ENCODE assay signal across 7 mouse cellular contexts in genomic region chr13:83739541-83740061, GRCm38 (mm10).
DNase-seq lines count a peak whose midpoint lies in the region; ATAC-seq and TF ChIP-seq lines count a peak whose summit lies in the region.

No protein-coding gene starts in this region.

- H3K36me3 ChIP-seq in forebrain, postnatal 0 days (ENCODE audit: insufficient read depth): peaks cover 21% of the 10 kb centered on the region
- peaks cover 21% of the 10 kb centered on the region for H3K36me3 ChIP-seq in neural tube, embryonic 12.5 days

- H3K4me3 ChIP-seq in bone marrow macrophage, adult 2 months (ENCODE audit: insufficient read depth, low read length): peak overlapping the region; percentile 49
- peak overlapping the region; percentile 48 for H3K4me3 ChIP-seq in forebrain, postnatal 0 days (ENCODE audit: low read depth, low read length)
- peak overlapping the region; percentile 52 for H3K4me3 ChIP-seq in neural tube, embryonic 12.5 days

- TF ChIP-seq POLR2A in bone marrow macrophage, adult 2 months (IDR thresholded peaks at IDR 0.05; ENCODE audit: borderline replicate concordance, low read depth, low read length): no peak

- H3K4me2 ChIP-seq in forebrain, postnatal 0 days (ENCODE audit: low read depth): peak overlapping the region; percentile 71
- peak overlapping the region; percentile 78 for H3K4me2 ChIP-seq in neural tube, embryonic 12.5 days (replicated peaks)

- ATAC-seq in forebrain, postnatal 0 days: peak; percentile 74
- ATAC-seq in neural tube, embryonic 12.5 days (ENCODE audit: low FRiP score, low read depth): peak; percentile 70

- peak overlapping the region; percentile 100 for H3K9ac ChIP-seq in forebrain, postnatal 0 days
- peak overlapping the region; percentile 95 for H3K9ac ChIP-seq in neural tube, embryonic 12.5 days

- 2% methylated on average over 15 of the region's 15 CpGs for WGBS in forebrain, postnatal 0 days
- WGBS in neural tube, embryonic 12.5 days: under 1% methylated on average over 15 of the region's 15 CpGs

- no peak for TF ChIP-seq CTCF in bone marrow macrophage, adult 2 months (IDR thresholded peaks at IDR 0.05; ENCODE audit: low read depth, low read length)
- TF ChIP-seq CTCF in forebrain, postnatal 0 days (IDR thresholded peaks at IDR 0.05; ENCODE audit: low read depth): no peak

- H3K9me3 ChIP-seq in forebrain, postnatal 0 days (ENCODE audit: low read length): no peaks in the 10 kb centered on the region
- no peaks in the 10 kb centered on the region for H3K9me3 ChIP-seq in neural tube, embryonic 12.5 days

- DNase-seq in cerebellum, adult 11 months: peak; percentile 36
- DNase-seq in forebrain, postnatal 0 days: peak; percentile 89
- peak; percentile 83 to 92 for DNase-seq in layer of hippocampus, postnatal 14 days (ENCODE audit: low spot score in 2 of 2)
- DNase-seq in adrenal gland, postnatal 14 days: no peak
- DNase-seq in spleen, adult 12 weeks (ENCODE audit: low spot score): no peak

- H3K4me1 ChIP-seq in bone marrow macrophage, adult 2 months (ENCODE audit: control insufficient read depth, insufficient read depth, low read length): no peaks in the 10 kb centered on the region
- no peaks in the 10 kb centered on the region for H3K4me1 ChIP-seq in forebrain, postnatal 0 days (ENCODE audit: insufficient read depth)
- H3K4me1 ChIP-seq in neural tube, embryonic 12.5 days: 0 out of 2 replicates have a peak, but pooled peaks cover 3% of the 10 kb centered on the region

- H3K27me3 ChIP-seq in forebrain, postnatal 0 days (ENCODE audit: insufficient read depth, low read length): no peaks in the 10 kb centered on the region
- no peaks in the 10 kb centered on the region for H3K27me3 ChIP-seq in neural tube, embryonic 12.5 days (replicated peaks)

- no peak overlapping the region for H3K27ac ChIP-seq in bone marrow macrophage, adult 2 months (ENCODE audit: insufficient read depth, low read depth, low read length)
- H3K27ac ChIP-seq in forebrain, postnatal 0 days (ENCODE audit: low read depth, low read length): peak overlapping the region; percentile 98
- peak overlapping the region; percentile 69 for H3K27ac ChIP-seq in neural tube, embryonic 12.5 days

Comparison
In these comparisons a context has a peak if more than half of its experiments do, and no peak if none do; other contexts are left out.
1. DNase-seq: peak in cerebellum, adult 11 months (single experiment), forebrain, postnatal 0 days (single experiment) and layer of hippocampus, postnatal 14 days (2 of 2); none in adrenal gland, postnatal 14 days (single experiment) and spleen, adult 12 weeks (single experiment).
2. Peak in every context shown above with its lines, with median percentiles within 50 percentile points of each other: H3K4me3 ChIP-seq.